Mouse (Mus musculus): ENCODE measurements at regions not wholly inside any gene's neighbourhood (a gene's known extent, or its start where the extent isn't known, plus 50 kb on each side); places are given as distances from the start of the nearest gene placed in this dataset.

GRCm38 (mm10) chr2:114803241-114803640, 148.5 kb upstream of the Dph6 start:
- Histone ChIP-seq H3K4me3 (ENCODE audit: insufficient read depth, low read depth, low read length) (no peak overlapping the region), H3K27ac (ENCODE audit: insufficient read depth, low read depth, low read length) (peak overlapping the region; percentile 56; the same call in 1 of the 2 replicates), H3K36me3 (ENCODE audit: control insufficient read depth, insufficient read depth, low read length) (no peaks in the 10 kb centered on the region), H3K4me1 (ENCODE audit: control insufficient read depth, insufficient read depth, low read length) (no peaks in the 10 kb centered on the region), H3K27me3 (replicated peaks; ENCODE audit: control insufficient read depth, insufficient read depth, low read length) (no peaks in the 10 kb centered on the region)
- DNase-seq, result peak; percentile 28
- 78% methylated on average over 3 of the region's 3 CpGs for WGBS
- no peak for TF ChIP-seq POLR2A (IDR thresholded peaks at IDR 0.05; ENCODE audit: low read depth, low read length)
- no peak for TF ChIP-seq CTCF (conservative IDR thresholded peaks at IDR 0.05; ENCODE audit: insufficient read depth, insufficient read length, low read depth, low read length)

GRCm38 (mm10) chr2:114803928-114804327, 149.2 kb upstream of the Dph6 start:
- WGBS, result 51% methylated on average over 3 of the region's 3 CpGs
- Histone ChIP-seq H3K4me3 (ENCODE audit: insufficient read depth, low read depth, low read length) (no peak overlapping the region), H3K4me1 (ENCODE audit: control insufficient read depth, insufficient read depth, low read length) (no peaks in the 10 kb centered on the region), H3K27ac (ENCODE audit: insufficient read depth, low read depth, low read length) (peak overlapping the region; percentile 46; the same call in 1 of the 2 replicates), H3K27me3 (replicated peaks; ENCODE audit: control insufficient read depth, insufficient read depth, low read length) (no peaks in the 10 kb centered on the region), H3K36me3 (ENCODE audit: control insufficient read depth, insufficient read depth, low read length) (no peaks in the 10 kb centered on the region)
- TF ChIP-seq POLR2A (IDR thresholded peaks at IDR 0.05; ENCODE audit: low read depth, low read length), result no peak
- no peak for TF ChIP-seq CTCF (conservative IDR thresholded peaks at IDR 0.05; ENCODE audit: insufficient read depth, insufficient read length, low read depth, low read length)
- peak; percentile 34 for DNase-seq

- no peaks in the 10 kb centered on the region for H3K4me1 ChIP-seq (ENCODE audit: control insufficient read depth, insufficient read depth, low read length)
- TF ChIP-seq CTCF (conservative IDR thresholded peaks at IDR 0.05; ENCODE audit: insufficient read depth, insufficient read length, low read depth, low read length), result no peak
- no peak for TF ChIP-seq POLR2A (IDR thresholded peaks at IDR 0.05; ENCODE audit: low read depth, low read length)
- WGBS, result 88% methylated on average over 3 of the region's 3 CpGs
- H3K27me3 ChIP-seq (replicated peaks; ENCODE audit: control insufficient read depth, insufficient read depth, low read length), result no peaks in the 10 kb centered on the region
- H3K36me3 ChIP-seq (ENCODE audit: control insufficient read depth, insufficient read depth, low read length), result no peaks in the 10 kb centered on the region
- no peak overlapping the region for H3K4me3 ChIP-seq (ENCODE audit: insufficient read depth, low read depth, low read length)
- no peak for DNase-seq
- no peak overlapping the region for H3K27ac ChIP-seq (ENCODE audit: insufficient read depth, low read depth, low read length)
These were observed 150.8 kb upstream of the Dph6 start for GRCm38 (mm10) chr2:114805436-114806047.

GRCm38 (mm10) chr2:114808046-114808445, 153.3 kb upstream of the Dph6 start:
- Histone ChIP-seq H3K4me1 (ENCODE audit: control insufficient read depth, insufficient read depth, low read length) (no peaks in the 10 kb centered on the region), H3K27me3 (replicated peaks; ENCODE audit: control insufficient read depth, insufficient read depth, low read length) (no peaks in the 10 kb centered on the region), H3K36me3 (ENCODE audit: control insufficient read depth, insufficient read depth, low read length) (no peaks in the 10 kb centered on the region), H3K27ac (ENCODE audit: insufficient read depth, low read depth, low read length) (no peak overlapping the region), H3K4me3 (ENCODE audit: insufficient read depth, low read depth, low read length) (no peak overlapping the region)
- TF ChIP-seq CTCF (conservative IDR thresholded peaks at IDR 0.05; ENCODE audit: insufficient read depth, insufficient read length, low read depth, low read length), result no peak
- TF ChIP-seq POLR2A (IDR thresholded peaks at IDR 0.05; ENCODE audit: low read depth, low read length), result no peak
- DNase-seq, result no peak
- WGBS, result 80% methylated on average over 5 of the region's 5 CpGs

GRCm38 (mm10) chr2:114812141-114812902, 157.6 kb upstream of the Dph6 start:
- DNase-seq, result peak; percentile 81
- TF ChIP-seq CTCF (conservative IDR thresholded peaks at IDR 0.05; ENCODE audit: insufficient read depth, insufficient read length, low read depth, low read length) (no peak), POLR2A (IDR thresholded peaks at IDR 0.05; ENCODE audit: low read depth, low read length) (no peak)
- Histone ChIP-seq H3K27me3 (replicated peaks; ENCODE audit: control insufficient read depth, insufficient read depth, low read length) (no peaks in the 10 kb centered on the region), H3K4me3 (ENCODE audit: insufficient read depth, low read depth, low read length) (no peak overlapping the region), H3K36me3 (ENCODE audit: control insufficient read depth, insufficient read depth, low read length) (no peaks in the 10 kb centered on the region), H3K4me1 (ENCODE audit: control insufficient read depth, insufficient read depth, low read length) (no peaks in the 10 kb centered on the region), H3K27ac (ENCODE audit: insufficient read depth, low read depth, low read length) (peak overlapping the region; percentile 76)
- 62% methylated on average over 11 of the region's 11 CpGs for whole genome bisulfite sequencing

- no peak overlapping the region for H3K4me3 ChIP-seq (ENCODE audit: insufficient read depth, low read depth, low read length)
- TF ChIP-seq POLR2A (IDR thresholded peaks at IDR 0.05; ENCODE audit: low read depth, low read length), result no peak
- TF ChIP-seq CTCF (conservative IDR thresholded peaks at IDR 0.05; ENCODE audit: insufficient read depth, insufficient read length, low read depth, low read length), result no peak
- no peaks in the 10 kb centered on the region for H3K36me3 ChIP-seq (ENCODE audit: control insufficient read depth, insufficient read depth, low read length)
- DNase-seq, result no peak
- peak overlapping the region; percentile 76 for H3K27ac ChIP-seq (ENCODE audit: insufficient read depth, low read depth, low read length)
- H3K27me3 ChIP-seq (replicated peaks; ENCODE audit: control insufficient read depth, insufficient read depth, low read length), result no peaks in the 10 kb centered on the region
- WGBS, result 42% methylated on average over 3 of the region's 3 CpGs
- no peaks in the 10 kb centered on the region for H3K4me1 ChIP-seq (ENCODE audit: control insufficient read depth, insufficient read depth, low read length)
These were observed 158.1 kb upstream of the Dph6 start for GRCm38 (mm10) chr2:114812903-114813290.

- Histone ChIP-seq H3K27ac (ENCODE audit: insufficient read depth, low read depth, low read length) (no peak overlapping the region), H3K36me3 (ENCODE audit: control insufficient read depth, insufficient read depth, low read length) (no peaks in the 10 kb centered on the region), H3K4me1 (ENCODE audit: control insufficient read depth, insufficient read depth, low read length) (no peaks in the 10 kb centered on the region), H3K27me3 (replicated peaks; ENCODE audit: control insufficient read depth, insufficient read depth, low read length) (no peaks in the 10 kb centered on the region), H3K4me3 (ENCODE audit: insufficient read depth, low read depth, low read length) (no peak overlapping the region)
- TF ChIP-seq POLR2A (IDR thresholded peaks at IDR 0.05; ENCODE audit: low read depth, low read length) (no peak), CTCF (conservative IDR thresholded peaks at IDR 0.05; ENCODE audit: insufficient read depth, insufficient read length, low read depth, low read length) (no peak)
- no peak for DNase-seq
- 69% methylated on average over 3 of the region's 3 CpGs for WGBS
These were observed 167.9 kb upstream of the Dph6 start for GRCm38 (mm10) chr2:114822657-114823056.
